Mouse (Mus musculus): ENCODE data around the gene Erc2.

GRCm38 (mm10) chr14:27720944-27721343, 98.7 kb downstream of the Erc2 start:
- no peak for TF ChIP-seq POLR2A (IDR thresholded peaks at IDR 0.05; ENCODE audit: insufficient read length, low read depth)
- TF ChIP-seq SRF (IDR thresholded peaks at IDR 0.05; ENCODE audit: control insufficient read depth, insufficient read length, low read depth), result no peak
- TF ChIP-seq E2F4 (IDR thresholded peaks at IDR 0.05; ENCODE audit: insufficient read depth), result no peak
- no peak for TF ChIP-seq MAX (IDR thresholded peaks at IDR 0.05; ENCODE audit: low read depth)
- TF ChIP-seq TCF12 (IDR thresholded peaks at IDR 0.05; ENCODE audit: insufficient read depth, poor library complexity, severe bottlenecking), result no peak
- TF ChIP-seq REST (IDR thresholded peaks at IDR 0.05; ENCODE audit: insufficient read depth, insufficient read length), result no peak
